Mouse (Mus musculus): ENCODE measurements around the gene Rnase4. TPM values are rescaled to one million over a fixed set of nuclear protein-coding genes. Genes with fewer than 3 reads are reported as not detected.

The Rnase4 gene
- 7.4 and 10.6 TPM in 2 replicates for polyA plus RNA-seq (2015; fragmentation: Nextera tagmentation; extraction: Ambion mirVana)

DNA sequence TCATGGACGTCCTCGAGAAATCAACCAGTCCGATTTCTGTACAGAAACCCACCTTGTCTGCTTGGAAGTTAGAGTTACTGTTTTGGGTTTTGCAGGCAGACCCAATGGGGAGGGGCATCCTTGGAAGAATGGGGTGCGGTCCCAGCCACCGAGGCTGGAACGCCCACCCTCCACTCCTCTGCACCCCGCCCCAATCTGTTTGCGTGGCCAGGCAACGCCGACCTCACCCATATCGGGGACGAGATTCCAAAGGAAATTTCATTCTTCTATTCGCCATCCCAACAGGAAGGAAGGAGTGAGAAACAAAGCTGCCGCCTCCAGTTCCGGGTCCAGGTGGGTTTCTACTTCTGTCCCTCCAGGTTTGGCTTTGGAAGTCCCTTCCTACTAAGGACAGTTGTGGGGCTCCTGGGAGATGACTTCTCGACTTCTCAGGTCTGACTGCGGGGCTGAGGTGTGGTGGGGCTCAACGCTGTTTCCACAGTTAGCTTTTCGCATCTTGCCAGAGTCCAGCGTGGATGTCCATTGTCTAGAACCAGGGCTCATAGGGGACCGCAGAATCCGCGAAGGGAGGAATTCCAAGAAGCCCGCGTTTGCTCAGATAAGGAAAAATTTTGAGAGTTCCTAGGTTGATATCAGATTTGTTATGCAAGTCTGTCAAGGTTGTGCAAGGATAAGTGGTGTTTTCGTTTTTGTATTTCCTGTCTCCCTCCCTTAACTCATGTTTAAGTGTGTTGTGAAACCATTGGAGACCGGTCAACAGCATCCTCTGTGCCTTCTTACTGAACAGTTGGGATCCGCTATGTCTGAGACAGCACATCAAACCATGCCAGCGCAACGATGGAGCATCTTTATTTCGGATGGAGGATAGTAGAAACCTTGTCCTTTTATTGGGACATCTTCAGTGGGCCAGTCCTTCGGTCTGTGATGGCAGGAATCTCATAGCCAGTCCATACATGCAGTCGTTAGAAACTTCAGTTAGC, at the start of gene Rnase4, which contains the start of gene Ang:
Gene Rnase4 (plus strand): TSS at position 157 of the 980 bp plus-strand sequence.
Gene Ang (plus strand): TSS at position 230 of the 980 bp plus-strand sequence.
- Histone ChIP-seq H3K4me1 (replicated peaks) (peaks cover 16% of the 10 kb centered on the region), H3K4me2 (replicated peaks) (peak within 1 kb of the TSS; percentile 73), H3K27ac (peak within 1 kb of the TSS; percentile 71), H3K9ac (replicated peaks) (peak within 1 kb of the TSS; percentile 60), H3K4me3 (replicated peaks) (peak within 1 kb of the TSS; percentile 52), H3K36me3 (no peaks in the 10 kb centered on the region), H3K27me3 (no peaks in the 10 kb centered on the region), H3K9me3 (no peaks in the 10 kb centered on the region)
- 9% methylated on average over 33 of the region's 33 CpGs for WGBS
- ATAC-seq, result peak; percentile 43

GRCm38 (mm10) chr14:51041769-51042168, 49.1 kb upstream of the Rnase4 start, which contains the start of gene Rnase9:
Rnase9 (minus strand) TSS chr14:51041869.
- Histone ChIP-seq H3K4me1 (replicated peaks) (no peaks in the 10 kb centered on the region), H3K4me2 (replicated peaks) (no peak within 1 kb of the TSS), H3K9me3 (no peaks in the 10 kb centered on the region), H3K36me3 (no peaks in the 10 kb centered on the region), H3K9ac (replicated peaks) (no peak within 1 kb of the TSS), H3K4me3 (replicated peaks) (no peak within 1 kb of the TSS), H3K27me3 (no peaks in the 10 kb centered on the region), H3K27ac (no peak within 1 kb of the TSS)
- ATAC-seq, result no peak
- WGBS, result 62% methylated on average over 6 of the region's 6 CpGs

GRCm38 (mm10) chr14:51047846-51048245, 43.0 kb upstream of the Rnase4 start:
- no peak overlapping the region for H3K4me3 ChIP-seq (replicated peaks)
- no peak overlapping the region for H3K9ac ChIP-seq (replicated peaks)
- no peaks in the 10 kb centered on the region for H3K27me3 ChIP-seq
- no peak overlapping the region for H3K27ac ChIP-seq
- no peak for ATAC-seq
- H3K4me1 ChIP-seq (replicated peaks), result no peaks in the 10 kb centered on the region
- H3K36me3 ChIP-seq, result no peaks in the 10 kb centered on the region
- H3K9me3 ChIP-seq, result no peaks in the 10 kb centered on the region
- 75% methylated on average over 5 of the region's 5 CpGs for WGBS
- no peak overlapping the region for H3K4me2 ChIP-seq (replicated peaks)

DNA sequence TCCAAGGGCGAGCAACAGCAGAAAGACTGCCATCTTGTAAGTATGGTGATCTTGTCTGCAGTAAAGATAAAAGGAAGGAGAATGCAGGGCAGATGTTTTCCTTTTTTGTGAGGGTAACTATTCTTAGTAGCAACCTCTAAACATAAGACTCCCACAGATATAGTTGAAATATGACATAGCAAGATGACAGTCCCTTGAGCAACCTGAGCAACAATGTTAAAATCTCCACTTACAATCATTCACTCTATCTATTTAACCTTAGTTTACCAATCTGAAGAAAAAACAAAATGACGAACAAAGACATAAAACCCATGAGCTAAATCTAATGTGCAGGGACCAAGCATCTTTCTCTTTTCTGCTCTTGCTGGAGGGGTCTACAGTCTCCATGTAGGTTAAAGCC, 40.8 kb upstream of the Rnase4 start, which contains the start of gene Rnase11:
Gene Rnase11 (minus strand): TSS at position 101 of the 400 bp plus-strand sequence.
- no peak for ATAC-seq
- Histone ChIP-seq H3K9me3 (no peaks in the 10 kb centered on the region), H3K4me2 (replicated peaks) (no peak within 1 kb of the TSS), H3K4me1 (replicated peaks) (peaks cover 12% of the 10 kb centered on the region), H3K27me3 (no peaks in the 10 kb centered on the region), H3K9ac (replicated peaks) (no peak within 1 kb of the TSS), H3K4me3 (replicated peaks) (no peak within 1 kb of the TSS), H3K27ac (no peak within 1 kb of the TSS), H3K36me3 (no peaks in the 10 kb centered on the region)
- WGBS, result 87% methylated on average over 2 of the region's 2 CpGs

GRCm38 (mm10) chr14:51051941-51052340, 38.9 kb upstream of the Rnase4 start:
- Histone ChIP-seq H3K27me3 (no peaks in the 10 kb centered on the region), H3K4me1 (replicated peaks) (peaks cover 12% of the 10 kb centered on the region), H3K27ac (no peak overlapping the region), H3K9me3 (no peaks in the 10 kb centered on the region), H3K4me3 (replicated peaks) (no peak overlapping the region), H3K9ac (replicated peaks) (no peak overlapping the region), H3K36me3 (no peaks in the 10 kb centered on the region), H3K4me2 (replicated peaks) (no peak overlapping the region)
- ATAC-seq, result no peak
- 74% methylated on average over 5 of the region's 5 CpGs for WGBS

GRCm38 (mm10) chr14:51053176-51053575, 37.7 kb upstream of the Rnase4 start:
- Histone ChIP-seq H3K4me1 (replicated peaks) (peaks cover 12% of the 10 kb centered on the region), H3K9ac (replicated peaks) (no peak overlapping the region), H3K4me2 (replicated peaks) (no peak overlapping the region), H3K9me3 (no peaks in the 10 kb centered on the region), H3K27me3 (no peaks in the 10 kb centered on the region), H3K4me3 (replicated peaks) (no peak overlapping the region), H3K27ac (no peak overlapping the region), H3K36me3 (no peaks in the 10 kb centered on the region)
- WGBS, result 51% methylated on average over 5 of the region's 5 CpGs
- no peak for ATAC-seq

GRCm38 (mm10) chr14:51054243-51055237, 36.3 kb upstream of the Rnase4 start:
- Histone ChIP-seq H3K9me3 (no peaks in the 10 kb centered on the region), H3K27ac (no peak overlapping the region), H3K36me3 (no peaks in the 10 kb centered on the region), H3K9ac (replicated peaks) (no peak overlapping the region), H3K4me3 (replicated peaks) (no peak overlapping the region), H3K4me2 (replicated peaks) (no peak overlapping the region), H3K27me3 (no peaks in the 10 kb centered on the region), H3K4me1 (replicated peaks) (peaks cover 12% of the 10 kb centered on the region)
- 19% methylated on average over 13 of the region's 13 CpGs for WGBS
- ATAC-seq, result no peak

- no peak within 1 kb of the TSS for H3K27ac ChIP-seq
- H3K9me3 ChIP-seq, result no peaks in the 10 kb centered on the region
- H3K4me1 ChIP-seq (replicated peaks), result peaks cover 15% of the 10 kb centered on the region
- WGBS, result 78% methylated on average over 9 of the region's 9 CpGs
- H3K4me3 ChIP-seq (replicated peaks), result no peak within 1 kb of the TSS
- H3K4me2 ChIP-seq (replicated peaks), result no peak within 1 kb of the TSS
- H3K27me3 ChIP-seq, result no peaks in the 10 kb centered on the region
- no peaks in the 10 kb centered on the region for H3K36me3 ChIP-seq
- ATAC-seq, result no peak
- no peak within 1 kb of the TSS for H3K9ac ChIP-seq (replicated peaks)
Observed at GRCm38 (mm10) chr14:51057401-51057831, 33.5 kb upstream of the Rnase4 start, which contains the start of gene Rnase12. Rnase12 (minus strand) TSS chr14:51057661.

- Histone ChIP-seq H3K27ac (no peak overlapping the region), H3K9ac (replicated peaks) (no peak overlapping the region), H3K27me3 (no peaks in the 10 kb centered on the region), H3K4me3 (replicated peaks) (no peak overlapping the region), H3K36me3 (no peaks in the 10 kb centered on the region), H3K4me2 (replicated peaks) (no peak overlapping the region), H3K9me3 (no peaks in the 10 kb centered on the region), H3K4me1 (replicated peaks) (0 out of 2 replicates have a peak, but pooled peaks cover 10% of the 10 kb centered on the region)
- ATAC-seq, result no peak
- 86% methylated on average over 5 of the region's 5 CpGs for WGBS
Observed at GRCm38 (mm10) chr14:51060761-51061160, 30.1 kb upstream of the Rnase4 start.

DNA sequence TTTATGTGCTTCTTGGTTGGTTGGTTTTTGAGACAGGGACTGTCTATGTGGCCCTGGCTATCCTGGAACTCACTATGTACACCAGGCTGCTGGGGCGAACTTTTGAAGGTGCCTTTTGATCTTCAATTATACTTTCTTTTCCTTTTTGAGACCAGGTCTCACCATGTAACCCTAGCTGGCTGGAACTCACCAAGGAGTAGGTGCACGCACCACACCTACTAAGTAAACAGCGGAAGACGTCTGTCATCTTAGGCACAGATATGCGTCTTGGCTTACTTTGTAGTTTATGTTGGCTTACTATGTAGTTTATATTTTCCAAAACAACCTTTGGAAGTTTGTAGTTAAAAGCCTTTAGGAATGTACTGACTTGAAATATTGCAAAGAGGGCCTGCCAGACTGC, 21.9 kb upstream of the Rnase4 start:
- no peak for ATAC-seq
- H3K9me3 ChIP-seq, result no peaks in the 10 kb centered on the region
- peaks cover 12% of the 10 kb centered on the region; the same call in 1 of the 2 replicates for H3K4me1 ChIP-seq (replicated peaks)
- no peak overlapping the region for H3K27ac ChIP-seq
- no peak overlapping the region for H3K4me2 ChIP-seq (replicated peaks)
- no peaks in the 10 kb centered on the region for H3K27me3 ChIP-seq
- 93% methylated on average over 5 of the region's 5 CpGs for WGBS
- no peak overlapping the region for H3K4me3 ChIP-seq (replicated peaks)
- no peak overlapping the region for H3K9ac ChIP-seq (replicated peaks)
- no peaks in the 10 kb centered on the region for H3K36me3 ChIP-seq

- no peak overlapping the region for H3K4me2 ChIP-seq (replicated peaks)
- 82% methylated on average over 2 of the region's 2 CpGs for WGBS
- no peak overlapping the region for H3K4me3 ChIP-seq (replicated peaks)
Observed at GRCm38 (mm10) chr14:51069617-51070016, 21.3 kb upstream of the Rnase4 start.

More at GRCm38 (mm10) chr14:51069617-51070016, 21.3 kb upstream of the Rnase4 start:
- Histone ChIP-seq H3K36me3 (no peaks in the 10 kb centered on the region), H3K9ac (replicated peaks) (no peak overlapping the region), H3K9me3 (no peaks in the 10 kb centered on the region), H3K4me1 (replicated peaks) (peaks cover 8% of the 10 kb centered on the region; the same call in 1 of the 2 replicates), H3K27ac (no peak overlapping the region), H3K27me3 (no peaks in the 10 kb centered on the region)
- ATAC-seq, result no peak

Measured in midbrain, embryonic 13.5 days (tissue).